Mouse (Mus musculus): ENCODE data around the gene Egln1.

The Egln1 gene

GRCm38 (mm10) chr8:124898251-124898905, 50.7 kb downstream of the Egln1 start:
- peaks cover 8% of the 10 kb centered on the region for H3K36me3 ChIP-seq (ENCODE audit: control insufficient read depth, insufficient read depth, low read length, poor library complexity, severe bottlenecking)
- no peaks in the 10 kb centered on the region for H3K27me3 ChIP-seq (ENCODE audit: control insufficient read depth, insufficient read depth, low read length, poor library complexity, severe bottlenecking)
- DNase-seq (ENCODE audit: low read depth, low spot score), result peak; percentile 8

GRCm38 (mm10) chr8:124897386-124898250, 51.5 kb downstream of the Egln1 start, which contains the start of the genes Exoc8 and Sprtn:
TSS of gene Exoc8 (minus strand) at chr8:124897705.
TSS of gene Sprtn (plus strand) at chr8:124897886.
- Histone ChIP-seq H3K36me3 (ENCODE audit: control insufficient read depth, insufficient read depth, low read length, poor library complexity, severe bottlenecking) (peaks cover 6% of the 10 kb centered on the region), H3K27me3 (ENCODE audit: control insufficient read depth, insufficient read depth, low read length, poor library complexity, severe bottlenecking) (no peaks in the 10 kb centered on the region)
- peak; percentile 97 for DNase-seq (ENCODE audit: low read depth, low spot score)

GRCm38 (mm10) chr8:124896632-124897385, 52.3 kb downstream of the Egln1 start:
- Histone ChIP-seq H3K36me3 (ENCODE audit: control insufficient read depth, insufficient read depth, low read length, poor library complexity, severe bottlenecking) (peaks cover 4% of the 10 kb centered on the region), H3K27me3 (ENCODE audit: control insufficient read depth, insufficient read depth, low read length, poor library complexity, severe bottlenecking) (no peaks in the 10 kb centered on the region)
- DNase-seq (ENCODE audit: low read depth, low spot score), result peak; percentile 63

GRCm38 (mm10) chr8:124896010-124896631, 53.0 kb downstream of the Egln1 start:
- Histone ChIP-seq H3K27me3 (ENCODE audit: control insufficient read depth, insufficient read depth, low read length, poor library complexity, severe bottlenecking) (no peaks in the 10 kb centered on the region), H3K36me3 (ENCODE audit: control insufficient read depth, insufficient read depth, low read length, poor library complexity, severe bottlenecking) (peaks cover 4% of the 10 kb centered on the region)
- DNase-seq (ENCODE audit: low read depth, low spot score), result no peak

GRCm38 (mm10) chr8:124892596-124892995, 56.5 kb downstream of the Egln1 start:
- Histone ChIP-seq H3K27me3 (ENCODE audit: control insufficient read depth, insufficient read depth, low read length, poor library complexity, severe bottlenecking) (no peaks in the 10 kb centered on the region), H3K36me3 (ENCODE audit: control insufficient read depth, insufficient read depth, low read length, poor library complexity, severe bottlenecking) (no peaks in the 10 kb centered on the region; the same call in none of the 2 replicates)
- no peak for DNase-seq (ENCODE audit: low read depth, low spot score)

- Histone ChIP-seq H3K27me3 (ENCODE audit: control insufficient read depth, insufficient read depth, low read length, poor library complexity, severe bottlenecking) (no peaks in the 10 kb centered on the region), H3K36me3 (ENCODE audit: control insufficient read depth, insufficient read depth, low read length, poor library complexity, severe bottlenecking) (peaks cover 3% of the 10 kb centered on the region)
- peak; percentile 28 for DNase-seq (ENCODE audit: low read depth, low spot score)
Observed at GRCm38 (mm10) chr8:124888385-124888784, 60.7 kb downstream of the Egln1 start.

- no peak for DNase-seq (ENCODE audit: low read depth, low spot score)
- H3K36me3 ChIP-seq (ENCODE audit: control insufficient read depth, insufficient read depth, low read length, poor library complexity, severe bottlenecking), result peaks cover 14% of the 10 kb centered on the region
- H3K27me3 ChIP-seq (ENCODE audit: control insufficient read depth, insufficient read depth, low read length, poor library complexity, severe bottlenecking), result no peaks in the 10 kb centered on the region
Observed at GRCm38 (mm10) chr8:124878946-124879526, 70.1 kb downstream of the Egln1 start.

GRCm38 (mm10) chr8:124878141-124878540, 71.0 kb downstream of the Egln1 start:
- no peak for DNase-seq (ENCODE audit: low read depth, low spot score)
- peaks cover 13% of the 10 kb centered on the region for H3K36me3 ChIP-seq (ENCODE audit: control insufficient read depth, insufficient read depth, low read length, poor library complexity, severe bottlenecking)
- H3K27me3 ChIP-seq (ENCODE audit: control insufficient read depth, insufficient read depth, low read length, poor library complexity, severe bottlenecking), result no peaks in the 10 kb centered on the region

GRCm38 (mm10) chr8:124872690-124873089, 76.4 kb downstream of the Egln1 start:
- H3K36me3 ChIP-seq (ENCODE audit: control insufficient read depth, insufficient read depth, low read length, poor library complexity, severe bottlenecking), result peaks cover 10% of the 10 kb centered on the region
- H3K27me3 ChIP-seq (ENCODE audit: control insufficient read depth, insufficient read depth, low read length, poor library complexity, severe bottlenecking), result no peaks in the 10 kb centered on the region

GRCm38 (mm10) chr8:124872081-124872480, 77.0 kb downstream of the Egln1 start:
- H3K27me3 ChIP-seq (ENCODE audit: control insufficient read depth, insufficient read depth, low read length, poor library complexity, severe bottlenecking), result no peaks in the 10 kb centered on the region
- H3K36me3 ChIP-seq (ENCODE audit: control insufficient read depth, insufficient read depth, low read length, poor library complexity, severe bottlenecking), result peaks cover 7% of the 10 kb centered on the region
- DNase-seq (ENCODE audit: low read depth, low spot score), result no peak

More at GRCm38 (mm10) chr8:124872690-124873089, 76.4 kb downstream of the Egln1 start:
- DNase-seq (ENCODE audit: low read depth, low spot score), result no peak

- no peak for DNase-seq (ENCODE audit: low read depth, low spot score)
- peaks cover 7% of the 10 kb centered on the region for H3K36me3 ChIP-seq (ENCODE audit: control insufficient read depth, insufficient read depth, low read length, poor library complexity, severe bottlenecking)
- H3K27me3 ChIP-seq (ENCODE audit: control insufficient read depth, insufficient read depth, low read length, poor library complexity, severe bottlenecking), result no peaks in the 10 kb centered on the region
Observed at GRCm38 (mm10) chr8:124871474-124871873, 77.7 kb downstream of the Egln1 start.

GRCm38 (mm10) chr8:124869708-124870107, 79.4 kb downstream of the Egln1 start:
- DNase-seq (ENCODE audit: low read depth, low spot score), result no peak
- Histone ChIP-seq H3K36me3 (ENCODE audit: control insufficient read depth, insufficient read depth, low read length, poor library complexity, severe bottlenecking) (peaks cover 7% of the 10 kb centered on the region), H3K27me3 (ENCODE audit: control insufficient read depth, insufficient read depth, low read length, poor library complexity, severe bottlenecking) (no peaks in the 10 kb centered on the region)

- Histone ChIP-seq H3K36me3 (ENCODE audit: control insufficient read depth, insufficient read depth, low read length, poor library complexity, severe bottlenecking) (no peaks in the 10 kb centered on the region; the same call in none of the 2 replicates), H3K27me3 (ENCODE audit: control insufficient read depth, insufficient read depth, low read length, poor library complexity, severe bottlenecking) (no peaks in the 10 kb centered on the region)
- no peak for DNase-seq (ENCODE audit: low read depth, low spot score)
Observed at GRCm38 (mm10) chr8:124867126-124867525, 82.0 kb downstream of the Egln1 start.

GRCm38 (mm10) chr8:124866669-124867068, 82.5 kb downstream of the Egln1 start:
- Histone ChIP-seq H3K27me3 (ENCODE audit: control insufficient read depth, insufficient read depth, low read length, poor library complexity, severe bottlenecking) (no peaks in the 10 kb centered on the region), H3K36me3 (ENCODE audit: control insufficient read depth, insufficient read depth, low read length, poor library complexity, severe bottlenecking) (no peaks in the 10 kb centered on the region; the same call in none of the 2 replicates)
- DNase-seq (ENCODE audit: low read depth, low spot score), result peak; percentile 27

Data from splenic B cell, adult 2 months (primary cell).